Mouse (Mus musculus): ENCODE measurements at regions not wholly inside any gene's neighbourhood (a gene's known extent, or its start where the extent isn't known, plus 50 kb on each side); places are given as distances from the start of the nearest gene placed in this dataset.

DNA sequence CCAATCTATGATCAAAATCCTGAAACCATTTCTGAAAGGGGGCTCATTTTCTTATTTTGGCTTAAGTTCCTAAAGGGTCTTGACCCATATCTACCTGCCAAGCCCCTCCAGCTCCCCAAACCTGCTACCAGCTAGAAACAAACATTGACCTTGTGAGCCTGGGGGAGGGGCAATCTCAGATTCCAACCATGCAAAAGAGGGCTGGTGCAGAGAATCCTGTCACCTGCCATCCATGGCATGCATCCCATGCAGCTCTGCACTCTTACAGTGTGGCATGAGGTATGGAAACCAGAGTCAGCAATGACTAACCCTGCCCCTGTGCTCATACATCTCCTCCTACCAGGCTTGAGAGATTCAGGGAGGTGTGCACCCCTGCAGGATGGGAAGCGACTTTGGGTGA is 90.3 kb upstream of the Kdm8 start:
- 72% methylated on average over 1 of the region's 1 CpGs for WGBS (ENCODE audit: insufficient replicate concordance)
- ATAC-seq (ENCODE audit: low read depth) (no peak), DNase-seq (no peak)
- no peak overlapping the region for H3K27ac ChIP-seq
- no peaks in the 10 kb centered on the region for H3K4me1 ChIP-seq (replicated peaks)
- no peak overlapping the region for H3K9ac ChIP-seq
- H3K9me3 ChIP-seq (replicated peaks): no peaks in the 10 kb centered on the region
- no peaks in the 10 kb centered on the region for H3K36me3 ChIP-seq
- no peak overlapping the region for H3K4me2 ChIP-seq
- no peak overlapping the region for H3K4me3 ChIP-seq (replicated peaks)
- no peaks in the 10 kb centered on the region for H3K27me3 ChIP-seq

DNA sequence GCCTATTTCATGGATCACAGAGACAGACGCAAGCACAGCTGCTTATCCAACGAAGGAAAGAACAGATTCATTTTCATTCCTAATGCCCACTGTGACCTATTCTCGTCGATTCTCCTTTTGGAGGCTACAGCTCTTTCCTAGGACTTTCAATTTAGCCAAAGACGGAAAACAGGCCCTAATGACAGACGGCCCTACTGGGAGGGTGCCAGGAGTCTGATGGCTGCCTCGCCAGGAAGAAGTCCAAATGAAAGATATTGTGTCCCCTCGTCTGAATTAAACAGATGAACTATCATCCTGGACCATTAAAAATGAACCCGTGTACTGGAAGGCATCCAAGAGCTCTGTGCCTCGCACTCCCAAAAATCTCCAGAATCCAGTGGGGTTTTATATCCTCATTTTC is 89.5 kb upstream of the Kdm8 start:
- H3K27me3 ChIP-seq: no peaks in the 10 kb centered on the region
- 62% methylated on average over 10 of the region's 10 CpGs for WGBS (ENCODE audit: insufficient replicate concordance)
- no peak for DNase-seq
- no peaks in the 10 kb centered on the region for H3K36me3 ChIP-seq
- H3K4me3 ChIP-seq (replicated peaks): no peak overlapping the region
- no peaks in the 10 kb centered on the region for H3K9me3 ChIP-seq (replicated peaks)
- no peak for ATAC-seq (ENCODE audit: low read depth)
- no peak overlapping the region for H3K9ac ChIP-seq
- H3K27ac ChIP-seq: no peak overlapping the region
- H3K4me2 ChIP-seq: no peak overlapping the region
- no peaks in the 10 kb centered on the region for H3K4me1 ChIP-seq (replicated peaks)

DNA sequence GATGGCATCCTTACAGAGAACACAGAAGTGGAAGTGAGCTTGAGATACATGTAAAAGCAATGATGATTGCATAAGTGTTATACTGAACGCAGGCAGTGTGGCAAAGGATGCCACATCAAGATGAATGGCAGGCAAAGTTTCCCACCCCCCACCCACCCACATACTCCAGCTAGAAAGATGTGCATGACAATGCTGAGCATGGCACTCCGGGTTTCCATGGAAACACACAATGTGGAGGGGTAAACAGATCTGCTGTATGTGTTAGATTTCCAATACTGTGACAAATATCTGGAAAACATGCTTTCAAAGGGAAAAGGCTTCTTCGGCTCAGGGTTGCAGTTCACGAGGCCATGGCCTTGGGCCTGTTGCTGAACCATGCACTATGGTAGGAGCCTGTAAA is 86.5 kb upstream of the Kdm8 start:
- Histone ChIP-seq H3K36me3 (no peaks in the 10 kb centered on the region), H3K4me1 (replicated peaks) (no peaks in the 10 kb centered on the region), H3K9me3 (replicated peaks) (no peaks in the 10 kb centered on the region), H3K27ac (no peak overlapping the region), H3K4me2 (no peak overlapping the region), H3K9ac (no peak overlapping the region), H3K27me3 (no peaks in the 10 kb centered on the region), H3K4me3 (replicated peaks) (no peak overlapping the region)
- no peak for DNase-seq
- ATAC-seq (ENCODE audit: low read depth): no peak
- 69% methylated on average over 4 of the region's 4 CpGs for WGBS (ENCODE audit: insufficient replicate concordance)

DNA sequence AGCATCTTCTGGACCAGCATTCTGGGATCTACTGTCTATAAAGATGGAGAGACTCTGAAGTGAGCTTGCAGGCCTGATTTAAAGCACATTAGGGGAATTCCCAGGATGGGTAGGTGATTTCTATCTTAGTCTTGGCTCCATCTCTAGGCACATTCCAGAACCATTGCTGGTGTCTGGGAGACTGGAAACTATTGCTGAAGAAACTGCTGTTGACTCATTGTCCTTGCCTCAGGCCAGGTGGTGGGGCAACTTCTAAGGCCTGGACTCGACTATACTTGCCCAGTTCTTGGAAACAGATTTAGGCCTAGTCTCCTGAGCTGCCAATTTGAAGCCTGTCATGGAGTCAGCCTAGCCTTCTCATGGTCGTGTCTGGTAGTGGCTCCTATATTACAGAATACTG is 61.5 kb upstream of the Kdm8 start:
- Histone ChIP-seq H3K27ac (no peak overlapping the region), H3K36me3 (no peaks in the 10 kb centered on the region), H3K27me3 (no peaks in the 10 kb centered on the region), H3K4me3 (replicated peaks) (no peak overlapping the region), H3K9ac (no peak overlapping the region), H3K4me2 (no peak overlapping the region), H3K9me3 (replicated peaks) (no peaks in the 10 kb centered on the region), H3K4me1 (replicated peaks) (no peaks in the 10 kb centered on the region)
- DNase-seq (no peak), ATAC-seq (ENCODE audit: low read depth) (no peak)
- 26% methylated on average over 2 of the region's 2 CpGs for WGBS (ENCODE audit: insufficient replicate concordance)

DNA sequence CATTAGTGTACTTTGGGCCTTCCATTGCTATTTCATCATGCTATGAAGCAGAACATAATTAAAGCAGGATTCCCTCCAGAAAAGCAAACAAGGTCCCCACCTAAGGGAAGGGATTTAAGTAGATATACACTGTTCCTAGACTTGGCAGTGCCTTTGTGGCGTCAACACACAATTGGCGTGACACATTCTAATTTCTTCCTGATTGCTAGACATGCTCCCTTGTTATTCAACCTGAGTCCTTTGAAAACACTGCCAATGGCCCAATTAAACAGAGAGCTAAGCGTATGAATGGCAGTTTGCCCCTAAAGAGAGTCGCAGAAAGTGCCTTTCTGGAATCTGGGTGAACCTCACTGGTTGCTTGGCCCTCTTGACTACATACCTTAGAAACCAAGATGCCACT is 60.3 kb upstream of the Kdm8 start:
- H3K9ac ChIP-seq: no peak overlapping the region
- no peaks in the 10 kb centered on the region for H3K9me3 ChIP-seq (replicated peaks)
- no peak for ATAC-seq (ENCODE audit: low read depth)
- H3K27ac ChIP-seq: no peak overlapping the region
- H3K27me3 ChIP-seq: no peaks in the 10 kb centered on the region
- DNase-seq: no peak
- H3K4me2 ChIP-seq: no peak overlapping the region
- H3K36me3 ChIP-seq: no peaks in the 10 kb centered on the region
- WGBS (ENCODE audit: insufficient replicate concordance): 66% methylated on average over 4 of the region's 4 CpGs
- H3K4me1 ChIP-seq (replicated peaks): no peaks in the 10 kb centered on the region
- no peak overlapping the region for H3K4me3 ChIP-seq (replicated peaks)

DNA sequence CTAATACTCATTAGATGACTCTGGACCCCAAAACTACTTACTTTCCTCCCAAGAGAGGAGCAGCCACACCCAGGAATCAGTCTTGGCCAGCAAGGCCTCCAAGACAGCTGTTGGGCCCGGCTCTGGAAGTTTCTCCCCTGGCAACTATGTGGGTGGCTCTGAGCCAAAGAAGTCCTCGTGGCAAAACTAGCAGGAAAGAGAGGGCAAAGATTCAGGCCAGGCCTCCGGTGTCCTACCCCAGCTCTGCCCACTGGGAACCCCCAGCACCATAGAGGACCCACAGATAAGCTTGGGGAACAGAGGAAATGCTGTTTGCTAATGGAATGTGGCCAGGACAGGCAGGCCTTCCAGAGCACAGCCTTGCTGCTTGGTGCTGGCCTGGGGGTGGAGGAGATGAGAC is 51.9 kb upstream of the Kdm8 start:
- no peak for DNase-seq

DNA sequence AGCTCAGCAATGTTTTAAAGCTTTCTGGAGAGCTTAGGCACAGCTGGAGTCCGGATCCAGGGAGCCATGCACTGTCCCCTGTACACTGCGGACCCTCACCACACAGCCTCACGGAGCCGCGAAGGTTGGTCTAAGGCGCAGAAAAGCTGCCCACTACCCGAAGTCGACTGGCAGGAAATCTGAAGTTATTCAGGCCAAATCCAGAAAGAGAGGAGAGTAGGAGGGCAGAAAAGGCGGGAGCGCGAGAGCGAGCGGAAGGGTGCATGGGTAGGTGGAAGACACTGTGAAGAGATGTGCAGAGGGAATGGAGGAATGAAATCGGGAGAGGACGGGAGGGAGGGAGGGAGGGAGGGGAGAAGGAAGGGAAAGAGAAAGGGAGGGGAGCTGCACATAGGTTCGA is 51.2 kb upstream of the Kdm8 start:
- DNase-seq: no peak
- H3K4me1 ChIP-seq (replicated peaks): 0 out of 2 replicates have a peak, but pooled peaks cover 5% of the 10 kb centered on the region
- peaks cover 14% of the 10 kb centered on the region for H3K27me3 ChIP-seq
- H3K4me3 ChIP-seq (replicated peaks): peak overlapping the region; percentile 36
- H3K27ac ChIP-seq: no peak overlapping the region
- H3K4me2 ChIP-seq: peak overlapping the region; percentile 59
- ATAC-seq (ENCODE audit: low read depth): peak; percentile 32; the same call in 1 of the 2 replicates
- H3K9ac ChIP-seq: no peak overlapping the region
- 4% methylated on average over 16 of the region's 16 CpGs for WGBS (ENCODE audit: insufficient replicate concordance)
- no peaks in the 10 kb centered on the region for H3K36me3 ChIP-seq
- H3K9me3 ChIP-seq (replicated peaks): no peaks in the 10 kb centered on the region

More for the DNA sequence above, 51.9 kb upstream of the Kdm8 start:
- Histone ChIP-seq H3K27ac (no peak overlapping the region), H3K36me3 (no peaks in the 10 kb centered on the region), H3K4me1 (replicated peaks) (0 out of 2 replicates have a peak, but pooled peaks cover 5% of the 10 kb centered on the region), H3K4me3 (replicated peaks) (no peak overlapping the region), H3K9ac (no peak overlapping the region), H3K27me3 (peaks cover 14% of the 10 kb centered on the region), H3K4me2 (no peak overlapping the region), H3K9me3 (replicated peaks) (no peaks in the 10 kb centered on the region)
- WGBS (ENCODE audit: insufficient replicate concordance): 48% methylated on average over 3 of the region's 3 CpGs
- ATAC-seq (ENCODE audit: low read depth): no peak

DNA sequence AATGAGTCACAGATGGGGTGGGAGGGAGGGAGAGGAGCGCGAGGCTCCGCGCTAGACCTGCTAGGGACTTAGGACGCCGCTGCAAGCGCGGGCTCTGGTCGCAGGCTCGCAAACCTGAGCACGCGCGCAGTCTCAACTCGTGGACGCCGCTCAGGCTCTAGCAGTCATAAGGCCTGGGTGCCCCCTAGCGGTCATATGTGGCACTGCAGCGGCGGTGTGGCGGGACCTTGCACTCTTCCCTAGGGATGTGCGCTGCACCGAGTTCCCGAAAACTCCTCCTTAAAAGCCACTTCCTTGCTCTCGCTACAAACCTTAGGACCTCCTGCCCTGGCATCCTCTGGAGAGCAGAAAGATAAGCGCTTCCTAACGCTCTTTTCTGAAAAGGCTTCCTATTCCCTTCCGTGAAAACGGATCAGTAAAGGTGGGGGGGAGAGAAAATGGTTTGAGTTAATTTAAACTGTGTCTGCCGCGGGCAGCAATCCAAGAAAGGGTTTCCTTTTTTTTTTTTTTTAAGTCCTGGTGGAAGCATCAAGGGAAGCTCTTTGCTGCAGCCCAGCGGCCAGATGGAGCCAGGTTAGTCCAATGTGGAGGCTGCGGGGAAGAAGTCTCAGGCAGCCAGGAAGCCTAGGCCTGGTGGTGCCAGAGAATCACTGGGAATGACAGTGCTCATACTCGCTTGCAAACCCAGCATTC is 50.7 kb upstream of the Kdm8 start:
- DNase-seq (peak; percentile 70), ATAC-seq (ENCODE audit: low read depth) (peak; percentile 78)
- Histone ChIP-seq H3K4me2 (peak overlapping the region; percentile 59), H3K27ac (no peak overlapping the region), H3K27me3 (peaks cover 14% of the 10 kb centered on the region), H3K9ac (no peak overlapping the region), H3K4me1 (replicated peaks) (0 out of 2 replicates have a peak, but pooled peaks cover 5% of the 10 kb centered on the region), H3K4me3 (replicated peaks) (peak overlapping the region; percentile 36), H3K9me3 (replicated peaks) (no peaks in the 10 kb centered on the region), H3K36me3 (no peaks in the 10 kb centered on the region)
- WGBS (ENCODE audit: insufficient replicate concordance): 2% methylated on average over 33 of the region's 33 CpGs

Data from liver, embryonic 13.5 days (tissue).